Mouse (Mus musculus) embryo, embryonic 11.5 days (tissue): ENCODE data around the gene Eif2s1.
"Not testable (repeated sequence)": the region's sequence is repeated elsewhere in the genome, so short reads cannot be mapped to it uniquely, and the experiment has no call there.

Experiments used
- DNase-seq: peaks from one replicate; pipeline ENCODE4 v3.0.0-alpha.2; 2012; ENCODE audit warnings: low read depth, low spot score

Eif2s1 gene

DNA sequence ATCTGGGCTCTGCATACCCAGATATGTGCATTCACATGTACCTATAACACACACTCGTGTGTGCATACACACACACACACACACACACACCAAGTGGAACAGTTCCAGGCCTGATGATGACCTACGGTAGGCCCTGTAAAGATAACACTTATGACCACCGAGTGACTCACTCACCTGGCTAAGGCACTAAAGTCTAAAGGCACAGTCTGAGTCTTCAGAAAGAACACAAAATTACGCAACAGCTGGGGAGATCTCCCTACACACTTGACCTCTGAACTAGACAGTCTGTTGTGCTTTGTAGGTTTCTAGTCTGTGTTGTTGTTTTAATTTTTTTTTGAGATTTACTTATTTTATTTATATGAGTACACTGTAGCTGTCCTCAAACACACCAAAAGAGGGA, 52.8 kb downstream of the Eif2s1 start:
- DNase-seq = no peak

DNA sequence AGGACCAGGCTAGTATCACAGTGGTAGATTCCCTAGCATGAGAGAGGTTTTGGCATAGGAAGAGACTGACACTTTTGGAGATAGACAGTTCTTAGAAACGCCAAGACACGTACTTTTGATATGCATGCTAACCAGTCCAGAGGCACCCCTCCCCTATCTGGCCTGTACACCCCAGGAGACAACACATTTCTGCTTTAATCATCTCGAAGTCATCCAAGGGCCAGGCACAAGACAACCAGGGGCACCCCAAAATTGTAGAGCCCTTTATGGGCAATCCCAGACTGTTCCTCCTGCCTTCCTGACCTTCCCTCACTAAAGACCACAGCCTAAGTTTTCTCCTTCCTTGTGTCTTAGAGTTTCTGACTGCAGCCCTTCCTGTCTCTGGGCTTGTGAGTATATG, 53.9 kb downstream of the Eif2s1 start:
- DNase-seq = no peak

DNA sequence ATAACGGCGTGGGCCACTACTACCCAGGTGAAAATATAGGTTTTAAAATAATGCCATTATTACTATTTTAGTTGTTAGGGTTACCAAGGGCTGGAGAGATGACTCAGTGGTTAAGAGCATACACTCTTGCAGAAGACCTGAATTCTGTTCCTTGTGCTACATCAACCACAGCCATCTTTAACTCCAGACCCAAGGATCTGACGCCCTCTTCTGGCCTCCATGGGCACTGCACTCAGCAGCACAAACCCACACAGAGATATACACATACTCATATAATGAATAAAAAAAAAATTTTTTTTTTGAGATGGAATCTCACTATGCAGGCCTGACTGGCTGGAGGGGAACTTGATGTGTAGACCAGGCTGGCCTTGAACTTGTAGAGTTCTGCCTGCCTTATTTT, 54.7 kb downstream of the Eif2s1 start:
- no peak for DNase-seq

DNA sequence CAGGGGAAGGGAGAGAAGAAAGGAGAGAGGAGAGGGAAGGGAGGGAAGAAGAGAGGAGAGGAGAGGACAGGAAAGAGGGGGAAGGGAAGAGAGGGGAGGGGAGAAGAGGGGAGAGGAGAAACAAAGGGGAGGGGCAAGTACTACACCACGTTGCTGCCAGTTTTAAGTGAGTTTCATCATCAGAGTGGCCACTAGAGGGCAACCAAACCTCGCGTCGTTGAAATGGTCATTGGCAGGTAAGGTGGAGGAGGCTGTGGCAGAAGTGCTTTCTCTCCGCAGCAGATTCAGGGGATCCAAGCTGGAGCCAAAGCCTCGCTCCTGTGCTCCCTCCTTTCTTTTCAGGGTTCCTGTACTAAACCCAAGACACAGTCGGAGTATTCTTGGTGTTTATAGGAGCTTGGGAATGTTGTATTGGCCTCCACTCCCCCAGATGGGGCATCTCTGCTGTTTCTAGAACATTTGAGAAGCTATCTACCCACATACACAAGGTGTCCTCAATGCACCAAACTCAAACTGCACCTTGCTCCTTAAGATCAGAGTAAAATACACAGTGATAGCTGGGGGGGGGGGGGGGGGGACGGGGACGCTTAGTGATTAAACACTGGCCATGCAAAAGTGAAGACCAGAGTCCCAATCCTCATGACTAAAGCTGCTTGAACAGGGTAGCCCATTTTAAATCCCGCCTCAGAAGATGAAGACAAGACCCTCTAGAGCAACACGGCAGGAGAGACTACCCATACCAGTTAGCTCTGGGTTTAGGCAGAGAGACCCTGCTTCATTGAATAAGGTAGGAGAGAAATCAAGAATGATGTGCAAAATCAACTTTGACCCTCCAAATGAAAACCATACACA, 56.8 kb downstream of the Eif2s1 start:
- peak; percentile 77 for DNase-seq

- peak; percentile 51 for DNase-seq
Observed at GRCm38 (mm10) chr12:78919079-78919712, 57.6 kb downstream of the Eif2s1 start.

DNA sequence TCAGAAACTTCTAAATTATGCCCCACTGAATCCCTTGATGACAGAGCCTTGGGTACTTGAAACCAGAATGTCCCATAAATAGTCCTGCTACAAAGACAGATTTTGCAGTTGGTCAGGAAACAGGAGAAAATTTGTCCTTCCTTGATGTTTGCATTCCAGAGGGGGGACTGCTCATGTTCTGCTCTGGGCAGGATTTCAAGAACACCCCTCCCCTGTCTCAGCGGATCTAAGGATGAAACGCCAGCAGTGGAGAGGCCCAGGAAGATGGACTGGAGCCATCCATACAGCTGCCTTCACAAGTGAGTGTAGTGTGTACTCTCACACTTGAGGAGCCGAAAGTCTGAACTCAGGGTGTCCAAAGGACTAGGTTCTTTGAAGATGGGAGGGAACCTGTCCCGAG, 59.8 kb downstream of the Eif2s1 start:
- no peak for DNase-seq

DNA sequence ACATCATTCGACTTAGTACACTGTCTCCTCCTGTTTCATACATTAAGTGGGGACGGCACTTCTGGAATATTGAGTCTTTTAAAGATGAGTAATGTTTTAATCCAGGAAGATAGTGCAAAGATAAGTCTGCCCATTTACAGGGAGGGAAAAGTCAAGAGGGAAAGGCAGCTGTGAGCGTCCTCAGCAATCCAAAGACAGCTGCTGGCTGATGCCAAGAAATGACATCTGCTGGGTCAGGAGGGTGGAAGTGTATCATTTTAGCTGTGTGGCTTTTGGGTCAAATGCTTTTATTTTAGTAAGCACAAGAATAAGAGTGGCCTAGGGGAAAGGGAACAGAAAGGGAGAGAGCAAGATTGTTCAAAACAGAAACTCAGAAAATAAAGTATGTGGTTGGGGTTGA, 60.4 kb downstream of the Eif2s1 start:
- DNase-seq = no peak

DNA sequence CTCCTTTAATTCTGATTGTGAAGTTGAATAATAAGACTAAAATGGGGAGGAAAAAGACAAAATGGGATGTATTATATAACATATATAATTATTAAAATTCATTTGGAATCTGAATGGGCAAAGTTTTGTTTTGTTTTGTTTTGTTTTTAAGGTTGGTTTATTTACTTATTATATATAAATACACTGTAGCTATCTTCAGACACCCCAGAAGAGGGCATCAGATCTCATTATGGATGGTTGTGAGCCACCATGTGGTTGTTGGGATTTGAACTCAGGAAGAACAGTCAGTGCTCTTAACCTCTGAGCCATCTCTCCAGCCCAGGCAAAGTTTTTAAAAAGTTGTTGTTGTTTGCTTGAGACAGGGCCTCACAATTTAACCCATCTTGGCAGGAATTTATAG, 61.4 kb downstream of the Eif2s1 start:
- not testable (repeated sequence) for DNase-seq

GRCm38 (mm10) chr12:78923539-78924189, 62.0 kb downstream of the Eif2s1 start:
- DNase-seq = no peak

- DNase-seq = no peak
Observed at GRCm38 (mm10) chr12:78927287-78927686, 65.7 kb downstream of the Eif2s1 start.

GRCm38 (mm10) chr12:78929900-78930299, 68.3 kb downstream of the Eif2s1 start:
- DNase-seq = no peak

- DNase-seq = no peak
Observed at GRCm38 (mm10) chr12:78936494-78936893, 74.9 kb downstream of the Eif2s1 start.
